Mouse (Mus musculus) C2C12 (cell line): ENCODE results near the gene Sipa1. TPM values are rescaled to one million over a fixed set of nuclear protein-coding genes. Genes with fewer than 3 reads are reported as not detected.

Experiments
- H3K27me3 ChIP-seq: one replicate; pipeline ENCODE4 v1.6.1; 2011; ENCODE audit not compliant: control insufficient read depth, insufficient read depth, insufficient read length
- H3K36me3 ChIP-seq: one replicate; pipeline ENCODE4 v1.6.1; 2011; ENCODE audit not compliant: control insufficient read depth, insufficient read depth
- H3K4me3 ChIP-seq: one replicate; pipeline ENCODE4 v1.5.1; 2011; ENCODE audit warnings: mild to moderate bottlenecking, control low read depth; ENCODE audit not compliant: poor library complexity, insufficient read depth, severe bottlenecking
- H3K79me2 ChIP-seq: one replicate; pipeline ENCODE4 v1.6.1; 2011; ENCODE audit not compliant: control insufficient read depth, insufficient read depth
- H3K79me3 ChIP-seq: one replicate; pipeline ENCODE4 v1.6.1; 2011; ENCODE audit warnings: low read depth, control low read depth
- H3ac ChIP-seq: one replicate; pipeline ENCODE3; 2011; ENCODE audit warnings: low read depth; ENCODE audit not compliant: control insufficient read depth, insufficient read length
- CEBPB ChIP-seq: IDR thresholded peaks from one replicate; pipeline ENCODE4 v1.6.1; 2011; ENCODE audit warnings: low read depth, mild to moderate bottlenecking, control low read depth, moderate library complexity
- CTCF ChIP-seq: IDR thresholded peaks from one replicate; pipeline ENCODE4 v1.5.1; 2011; ENCODE audit not compliant: control insufficient read depth, insufficient read depth, insufficient read length
- FOSL1 ChIP-seq: IDR thresholded peaks from one replicate; pipeline ENCODE4 v1.8.0; 2011; ENCODE audit warnings: mild to moderate bottlenecking, low read length; ENCODE audit not compliant: poor library complexity, insufficient read depth, severe bottlenecking
- MAX ChIP-seq: IDR thresholded peaks from one replicate; pipeline ENCODE4 v1.6.1; 2011; ENCODE audit warnings: mild to moderate bottlenecking, control low read depth
- MYOD1 ChIP-seq: IDR thresholded peaks from one replicate; pipeline ENCODE4 v1.6.1; 2011; ENCODE audit warnings: low read depth; ENCODE audit not compliant: control insufficient read depth, insufficient read length
- MYOG ChIP-seq: IDR thresholded peaks from one replicate; pipeline ENCODE4 v1.6.1; 2011; ENCODE audit not compliant: control insufficient read depth, insufficient read length; ENCODE audit errors: extremely low read depth
- USF1 ChIP-seq: IDR thresholded peaks from one replicate; pipeline ENCODE4 v1.6.1; 2011; ENCODE audit warnings: low read depth, mild to moderate bottlenecking, control low read depth, moderate library complexity
- polyA plus RNA-seq: library from polyadenylated mRNA; unstranded; fragments of >200 nt; fragmentation: generic; extraction: Trizol; gene quantifications from one replicate; pipeline ENCODE4 v1.2.1, GENCODE M21; 2012; ENCODE audit warnings: missing spikeins

The Sipa1 gene
- polyA plus RNA-seq, 1 experiment = 22.9 TPM

DNA sequence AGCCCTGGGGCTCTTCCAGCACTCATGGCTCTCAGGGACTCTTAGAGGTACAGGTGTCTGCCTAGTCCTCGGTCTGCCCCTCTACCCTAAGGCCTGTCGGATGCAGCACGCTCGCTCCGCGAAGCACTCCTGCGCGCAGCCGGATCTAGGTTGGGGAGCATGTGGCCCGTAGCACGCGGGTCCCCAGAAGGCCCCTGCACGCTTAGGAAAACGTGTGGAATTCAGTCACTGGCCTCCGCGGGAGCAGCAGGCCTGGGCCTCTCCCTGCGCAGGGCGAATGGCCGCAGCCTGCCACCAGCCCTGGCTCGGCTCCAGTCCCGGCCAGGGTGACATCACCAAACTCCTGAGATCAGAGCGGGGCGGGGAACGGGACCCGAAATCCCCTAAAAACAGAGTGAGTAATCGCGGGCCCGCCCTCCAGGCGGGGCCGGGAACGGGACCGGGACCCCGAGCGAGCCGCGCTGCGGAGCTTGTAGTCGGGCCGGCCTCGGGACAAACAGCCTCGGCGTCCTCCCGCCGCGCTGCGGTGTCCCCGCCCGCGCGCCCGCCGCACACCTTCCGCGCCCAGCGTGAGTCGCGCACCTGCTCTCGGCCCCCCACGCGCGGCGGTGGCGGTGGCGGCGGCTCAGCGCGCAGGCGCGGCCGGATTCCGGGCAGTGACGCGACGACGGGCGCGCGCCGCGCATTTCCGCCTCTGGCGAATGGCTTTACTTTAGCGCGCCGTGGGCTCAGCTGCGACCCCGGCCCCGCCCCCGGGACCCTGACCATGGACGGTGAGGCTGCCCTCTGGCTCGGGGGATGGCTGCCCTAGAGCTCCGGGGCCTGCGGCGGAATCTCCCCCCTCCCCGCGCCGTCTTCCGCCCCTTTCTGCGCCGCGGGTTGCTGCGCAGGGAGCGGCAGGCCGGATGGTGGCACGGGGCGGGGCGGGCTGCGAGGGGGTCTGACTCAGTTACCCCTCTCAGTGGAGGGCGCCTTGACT, 26.1 kb downstream of the Sipa1 start, which contains the start of gene Rela:
TSS of gene Rela (plus strand) at position 415 of the 979 bp plus-strand sequence.
- TF ChIP-seq USF1 (no peak), FOSL1 (no peak), MYOD1 (no peak), CTCF (no peak), MAX (peak; percentile 77), MYOG (no peak), CEBPB (no peak)
- Histone ChIP-seq H3K27me3 (no peaks in the 10 kb centered on the region), H3K79me2 (peaks cover 28% of the 10 kb centered on the region), H3K4me3 (peak within 1 kb of the TSS; percentile 75), H3K79me3 (peaks cover 12% of the 10 kb centered on the region), H3ac (peak within 1 kb of the TSS; percentile 69), H3K36me3 (peaks cover 37% of the 10 kb centered on the region)

DNA sequence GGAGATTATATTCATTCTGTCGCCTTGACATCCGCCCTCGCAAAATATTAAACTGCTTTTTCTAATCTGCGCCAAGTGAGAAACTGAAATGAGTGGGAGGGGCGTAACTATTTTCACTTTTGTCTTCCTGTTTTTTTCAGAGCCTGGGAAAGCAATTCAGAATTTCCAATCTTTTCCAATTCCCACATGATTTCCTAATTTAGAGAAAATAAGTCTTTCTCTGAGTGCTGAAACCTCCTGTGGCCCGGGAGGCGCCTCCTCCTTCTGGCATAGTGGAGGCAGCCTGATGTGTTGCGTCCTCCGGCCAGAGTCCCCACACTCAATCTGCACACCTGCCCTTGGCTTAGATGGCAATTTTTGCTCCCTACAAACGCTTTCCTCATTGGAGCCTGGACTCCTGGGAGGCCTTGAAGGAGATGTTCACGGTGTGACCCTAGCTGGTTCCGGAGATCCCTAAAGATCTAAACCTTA, 26.9 kb downstream of the Sipa1 start:
- TF ChIP-seq MAX = no peak
- no peak for TF ChIP-seq USF1
- TF ChIP-seq CTCF = no peak
- no peak for TF ChIP-seq MYOG
- no peak for TF ChIP-seq MYOD1
- TF ChIP-seq CEBPB = no peak
- TF ChIP-seq FOSL1 = no peak

DNA sequence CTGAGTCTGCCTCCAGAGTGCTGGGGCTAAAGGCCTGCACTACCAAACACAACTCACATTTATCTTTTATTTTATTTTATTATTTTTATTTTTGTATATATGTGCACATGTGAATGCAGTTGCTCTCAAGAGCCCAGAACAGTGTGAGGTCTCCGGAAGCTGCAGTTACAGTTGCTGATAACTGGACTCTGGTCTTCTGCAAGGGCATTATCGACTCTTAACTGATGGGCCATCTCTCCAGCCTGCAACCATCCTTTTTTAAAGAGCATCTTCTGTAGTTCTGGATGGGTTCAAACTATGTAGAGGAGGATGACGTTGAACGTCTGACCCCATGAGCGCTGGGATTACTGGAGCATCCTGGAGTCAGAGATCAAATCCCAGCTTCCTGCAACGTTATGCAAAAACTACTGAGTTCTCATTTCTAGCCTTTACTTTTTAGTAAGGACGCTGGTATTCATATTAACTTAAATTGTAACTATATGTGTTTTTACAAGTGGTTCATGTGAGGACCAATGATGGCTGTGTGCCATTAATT, 27.4 kb downstream of the Sipa1 start:
- peaks cover 25% of the 10 kb centered on the region for H3K36me3 ChIP-seq
- peaks cover 28% of the 10 kb centered on the region for H3K79me2 ChIP-seq
- peak overlapping the region; percentile 11 for H3K4me3 ChIP-seq
- no peaks in the 10 kb centered on the region for H3K27me3 ChIP-seq
- H3K79me3 ChIP-seq = peaks cover 12% of the 10 kb centered on the region
- no peak overlapping the region for H3ac ChIP-seq
- no peak for TF ChIP-seq MAX
- TF ChIP-seq FOSL1 = no peak
- no peak for TF ChIP-seq CTCF
- TF ChIP-seq MYOG = no peak
- no peak for TF ChIP-seq MYOD1
- no peak for TF ChIP-seq CEBPB
- no peak for TF ChIP-seq USF1

More for the DNA sequence above, 26.9 kb downstream of the Sipa1 start:
- peaks cover 30% of the 10 kb centered on the region for H3K36me3 ChIP-seq
- H3K79me3 ChIP-seq = peaks cover 12% of the 10 kb centered on the region
- H3ac ChIP-seq = peak overlapping the region; percentile 69
- no peaks in the 10 kb centered on the region for H3K27me3 ChIP-seq
- peaks cover 28% of the 10 kb centered on the region for H3K79me2 ChIP-seq
- H3K4me3 ChIP-seq = peak overlapping the region; percentile 75

DNA sequence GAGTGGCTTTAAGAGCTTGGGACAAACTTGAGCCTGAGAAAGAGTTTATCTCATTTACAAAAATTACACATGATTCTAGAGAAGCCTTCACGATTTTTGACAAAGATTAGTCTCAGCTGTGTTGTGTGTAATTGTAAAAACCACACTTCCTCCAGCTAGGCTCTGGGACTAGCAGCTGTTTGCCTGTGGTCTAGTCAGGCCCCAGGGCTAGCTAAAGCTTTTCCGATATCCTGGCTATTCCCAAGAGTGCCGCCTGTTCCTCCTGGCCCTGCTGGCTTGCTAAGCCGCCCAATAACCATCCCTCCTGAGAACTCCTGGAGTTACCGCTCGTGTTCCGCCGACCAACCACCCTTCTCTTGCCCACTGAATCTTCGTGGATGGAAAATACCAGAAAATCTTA, 31.4 kb downstream of the Sipa1 start:
- no peak overlapping the region for H3K4me3 ChIP-seq
- H3K27me3 ChIP-seq = no peaks in the 10 kb centered on the region
- no peaks in the 10 kb centered on the region for H3K79me3 ChIP-seq
- no peaks in the 10 kb centered on the region for H3K79me2 ChIP-seq
- H3ac ChIP-seq = no peak overlapping the region
- no peaks in the 10 kb centered on the region for H3K36me3 ChIP-seq
- TF ChIP-seq MAX (no peak), CTCF (no peak), USF1 (no peak), CEBPB (no peak), MYOD1 (peak; percentile 19)

DNA sequence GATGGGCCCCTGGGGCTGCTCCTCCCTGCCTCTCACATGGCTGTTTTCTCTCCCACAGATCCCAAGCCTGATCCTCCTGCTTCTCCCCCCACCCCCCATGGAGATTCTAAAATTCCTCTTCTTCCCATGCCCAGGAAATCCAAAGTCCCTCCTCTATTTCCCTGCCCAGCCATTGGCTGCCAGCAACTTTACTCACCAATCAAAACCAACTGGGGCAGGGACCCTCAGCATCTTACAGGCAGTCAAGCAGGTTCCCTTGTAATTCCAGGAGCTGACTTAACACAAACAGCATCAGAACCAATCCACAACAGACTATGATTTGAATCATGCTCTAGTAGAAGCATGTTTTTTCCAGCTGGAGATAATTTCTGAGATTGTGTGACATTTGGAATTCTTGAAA, 33.6 kb downstream of the Sipa1 start:
- H3K4me3 ChIP-seq = no peak overlapping the region
- no peaks in the 10 kb centered on the region for H3K27me3 ChIP-seq
- no peaks in the 10 kb centered on the region for H3K79me2 ChIP-seq
- H3K79me3 ChIP-seq = no peaks in the 10 kb centered on the region
- no peaks in the 10 kb centered on the region for H3K36me3 ChIP-seq
- TF ChIP-seq MAX (no peak), MYOD1 (no peak), MYOG (no peak), CEBPB (no peak), CTCF (no peak), USF1 (no peak), FOSL1 (no peak)
- H3ac ChIP-seq = no peak overlapping the region
